Mouse (Mus musculus) B cell, adult 62 days (primary cell): ENCODE measurements around the gene Clock. TPM values are rescaled to one million over a fixed set of nuclear protein-coding genes. Genes with fewer than 3 reads are reported as not detected.

Experiments used
- total RNA-seq: library from RNA; stranded (reverse); gene quantifications from 4 replicates; pipeline ENCODE4 v1.2.4, GENCODE M21; 2023

Gene Clock
- 26.1 to 28.7 TPM (median 26.4 TPM) in 4 replicates for total RNA-seq

DNA sequence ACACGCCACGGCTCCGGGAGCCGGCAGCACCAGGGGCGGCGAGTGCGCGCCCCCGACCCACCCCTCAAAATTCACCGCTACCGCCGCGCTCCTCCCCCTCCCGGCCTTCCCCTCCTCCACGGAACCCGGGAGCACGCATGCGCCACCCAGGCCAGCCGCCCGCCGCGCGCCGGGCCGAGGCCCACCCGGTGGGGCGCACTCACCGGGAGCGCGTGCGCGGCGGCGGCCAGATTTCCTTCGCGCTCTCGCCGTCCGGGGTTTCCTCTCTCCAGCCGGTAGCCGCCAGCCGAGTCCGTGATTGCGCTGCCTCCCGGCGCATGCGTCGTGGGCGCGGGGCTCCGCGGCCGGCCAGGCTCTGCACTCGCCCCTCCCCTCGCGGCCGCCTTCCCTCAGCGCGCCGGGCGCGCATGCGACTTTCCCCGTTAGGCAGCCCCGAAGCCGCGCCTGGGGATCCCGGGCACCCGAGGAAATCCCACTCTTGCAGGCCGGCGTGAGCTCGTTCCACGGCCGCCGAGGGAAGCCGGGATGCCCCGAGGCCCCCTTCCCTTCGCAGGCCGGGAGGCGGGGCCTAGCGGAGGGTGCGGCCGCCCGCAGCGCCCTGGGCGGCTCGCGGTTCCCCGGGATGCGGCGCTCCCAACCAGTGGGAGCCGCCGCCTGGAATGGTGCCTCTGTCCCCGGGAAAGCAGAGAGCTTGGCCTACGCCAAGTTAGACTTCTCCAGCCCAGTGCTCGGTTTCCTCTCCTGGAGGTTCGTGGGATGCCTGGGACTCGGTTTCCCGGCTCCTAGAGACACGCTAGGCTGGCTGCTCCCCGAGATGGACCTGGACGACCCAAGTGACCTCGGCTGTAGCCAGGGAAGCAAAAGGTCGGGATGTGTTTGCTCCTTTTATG lies at the start of gene Clock:
Gene Clock, minus strand, starts transcription at position 341 of the 890 bp plus-strand sequence.

DNA sequence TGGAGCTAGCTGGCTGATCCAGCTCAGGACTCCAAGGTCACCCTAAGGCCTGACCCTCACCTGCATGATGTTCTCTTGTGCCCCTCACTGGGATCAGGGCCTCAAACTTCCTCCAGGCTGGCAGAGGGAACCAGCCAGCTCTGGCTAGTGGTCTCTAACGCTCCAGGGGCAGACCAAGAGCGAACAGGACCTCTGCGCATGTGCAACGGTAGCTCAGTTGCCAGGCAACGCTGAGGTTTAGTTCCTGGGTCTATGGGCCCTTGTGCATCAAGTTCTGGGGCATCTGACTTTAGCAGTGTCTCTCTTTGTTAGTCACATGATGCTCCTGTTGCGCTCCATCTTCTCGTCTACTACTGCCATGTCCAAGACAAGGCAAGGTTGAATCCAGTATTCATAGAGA lies 26.4 kb upstream of the Clock start, which contains the start of gene Pdcl2:
Gene Pdcl2, minus strand, starts transcription at position 204 of the 400 bp plus-strand sequence.

DNA sequence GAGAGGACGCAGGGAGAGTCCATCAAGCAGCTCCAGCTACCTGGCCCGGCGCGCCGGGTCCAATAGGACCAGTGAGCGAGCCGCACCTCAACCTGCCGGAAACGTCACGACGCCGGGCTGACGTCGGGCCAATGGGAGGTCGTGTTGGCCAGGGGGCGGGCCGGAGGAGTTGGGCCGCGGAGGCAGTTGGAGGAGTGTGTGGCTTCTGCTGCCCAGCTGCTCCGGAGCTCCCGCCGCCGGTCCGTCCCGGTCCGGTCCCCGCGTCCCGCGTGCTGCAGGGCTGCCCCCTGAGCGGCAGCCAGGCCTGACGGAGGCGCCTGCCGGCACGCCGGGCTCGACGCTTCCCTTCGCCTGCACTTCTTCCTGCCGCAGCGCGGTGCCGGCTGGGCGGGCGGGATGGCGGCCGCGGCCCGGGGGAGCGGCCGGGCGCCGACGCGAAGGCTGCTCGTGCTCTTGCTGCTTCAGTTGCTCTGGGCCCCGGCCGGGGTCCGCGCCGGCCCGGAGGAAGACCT lies 120.8 kb downstream of the Clock start, which contains the start of gene Tmem165:
Gene Tmem165, plus strand, starts transcription at position 131 of the 512 bp plus-strand sequence.

Other genes with a start within 250 kb of the Clock start
- gene Srd5a3, start 164.5 kb downstream of the Clock start, total RNA-seq: 35.3 to 41.4 TPM (median 39.8 TPM) in 4 replicates
- 25.5 to 36.2 TPM (median 30.8 TPM) in 4 replicates for gene Tmem165, start 120.9 kb downstream of the Clock start, total RNA-seq
- not detected in 4 replicates for gene Pdcl2, start 26.4 kb upstream of the Clock start, total RNA-seq
- not detected in 4 replicates for gene Nmu, start 59.0 kb upstream of the Clock start, total RNA-seq
- not detected in 4 replicates for gene Gm7271, start 179.2 kb upstream of the Clock start, total RNA-seq
- gene Exoc1, start 224.5 kb upstream of the Clock start, total RNA-seq: 55.4 to 61.9 TPM (median 58.0 TPM) in 4 replicates